Mouse (Mus musculus) embryonic fibroblast, embryonic 13.5 days (primary cell): ENCODE measurements around the gene Klhdc7b.

ENCODE experiments used
- CTCF ChIP-seq: IDR thresholded peaks from 2 replicates; pipeline ENCODE4 v1.5.1; 2011; ENCODE audit warnings: mild to moderate bottlenecking, control low read depth, low read length, moderate library complexity, borderline replicate concordance; ENCODE audit not compliant: insufficient read depth
- POLR2A ChIP-seq: IDR thresholded peaks from 2 replicates; pipeline ENCODE4 v1.6.1; 2011; ENCODE audit warnings: low read depth, mild to moderate bottlenecking, control low read depth, low read length, moderate library complexity

- TF ChIP-seq CTCF: no peak
- no peak for TF ChIP-seq POLR2A
These were observed 5.3 kb upstream of the Klhdc7b start for GRCm38 (mm10) chr15:89379429-89379828.
